Mouse (Mus musculus): Measurements from ENCODE around the gene Akap6. TPM values are rescaled to one million over a fixed set of nuclear protein-coding genes. Genes with fewer than 3 reads are reported as not detected.

Akap6 gene
- total RNA-seq, 2 experiments from 2014 or later = 0.13 to 0.52 TPM

GRCm38 (mm10) chr12:53066321-53066720, 367.1 kb downstream of the Akap6 start:
- ATAC-seq (replicated peaks; ENCODE audit: low FRiP score, low TSS enrichment, poor library complexity, severe bottlenecking) = no peak

GRCm38 (mm10) chr12:53070907-53071306, 371.7 kb downstream of the Akap6 start:
- no peak for ATAC-seq (replicated peaks; ENCODE audit: low FRiP score, low TSS enrichment, poor library complexity, severe bottlenecking)

DNA sequence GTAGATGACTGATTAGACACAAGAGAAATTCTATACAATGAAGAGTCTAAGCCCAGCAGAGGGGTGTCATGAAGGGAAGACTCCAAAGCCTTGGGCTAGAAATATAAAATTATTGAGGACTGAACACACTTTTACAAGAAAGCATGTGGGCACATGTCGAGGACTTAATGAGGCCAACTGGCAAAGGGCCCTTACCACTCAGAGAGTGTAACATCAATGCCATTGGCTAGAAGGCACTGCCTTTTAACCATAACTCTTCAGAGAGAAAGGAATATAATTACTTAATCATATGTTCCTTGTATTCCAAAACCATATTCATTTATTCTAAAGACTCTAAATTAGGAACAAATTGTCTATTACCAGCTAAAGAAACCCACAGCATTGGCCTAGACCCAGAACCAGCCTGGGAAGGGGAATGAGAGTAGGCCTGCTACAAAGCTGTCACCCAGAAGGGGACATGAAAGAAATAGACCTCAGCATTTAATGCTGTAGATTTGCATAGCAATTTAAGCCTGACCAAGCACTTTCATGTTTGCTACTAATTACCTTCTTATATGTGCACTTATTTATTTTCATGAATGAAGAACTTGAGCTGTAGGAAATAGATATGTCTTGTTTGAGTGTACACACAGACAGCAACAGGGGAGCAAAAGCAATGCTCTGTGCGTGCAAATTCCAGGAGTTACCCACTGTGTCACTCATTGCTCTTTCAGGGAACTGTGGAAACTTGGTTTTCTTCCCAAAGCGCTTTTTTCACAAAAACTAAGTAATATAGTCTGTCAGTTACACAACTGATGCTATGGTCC, 377.6 kb downstream of the Akap6 start:
- no peak for ATAC-seq (replicated peaks; ENCODE audit: low FRiP score, low TSS enrichment, poor library complexity, severe bottlenecking)

DNA sequence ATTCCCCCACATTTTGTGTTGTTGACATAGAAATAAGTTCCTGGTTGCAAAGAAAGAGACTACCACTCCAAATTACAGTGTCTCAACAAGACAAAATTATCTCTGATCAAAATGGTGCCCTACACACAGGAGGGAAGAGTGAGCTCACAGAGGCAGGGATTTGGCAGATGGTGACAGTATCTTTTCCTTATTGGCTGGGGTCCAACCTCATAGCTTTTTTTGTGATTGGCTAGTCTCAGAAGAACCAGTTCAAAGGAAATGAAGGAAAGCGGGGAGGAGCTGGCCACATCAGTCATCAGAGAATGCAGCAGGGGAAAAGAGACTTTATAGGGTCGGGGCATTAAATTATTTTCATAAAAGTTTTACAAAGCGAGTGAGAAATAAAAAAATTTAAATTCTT, 386.6 kb downstream of the Akap6 start:
- no peak for ATAC-seq (replicated peaks; ENCODE audit: low FRiP score, low TSS enrichment, poor library complexity, severe bottlenecking)

DNA sequence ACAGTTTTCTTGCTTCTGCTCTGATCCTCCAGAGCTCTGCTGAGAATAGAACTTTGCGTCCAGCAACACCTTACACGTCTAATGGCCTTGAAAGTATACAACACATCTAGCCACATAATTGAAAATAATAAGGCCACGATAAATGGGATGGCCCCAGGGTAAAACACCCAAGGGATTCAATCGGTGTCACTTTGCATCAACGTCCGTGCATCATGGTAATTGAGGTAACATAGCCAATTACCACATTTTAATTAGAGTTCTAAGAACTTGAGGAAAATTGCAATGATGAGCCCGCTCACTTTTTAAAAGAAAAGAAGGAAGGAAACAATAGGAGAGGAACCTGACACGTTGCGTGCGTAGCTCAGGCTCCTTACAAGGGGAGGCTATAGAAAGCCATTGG, 413.1 kb downstream of the Akap6 start:
- no peak for ATAC-seq (replicated peaks; ENCODE audit: low FRiP score, low TSS enrichment, poor library complexity, severe bottlenecking)

DNA sequence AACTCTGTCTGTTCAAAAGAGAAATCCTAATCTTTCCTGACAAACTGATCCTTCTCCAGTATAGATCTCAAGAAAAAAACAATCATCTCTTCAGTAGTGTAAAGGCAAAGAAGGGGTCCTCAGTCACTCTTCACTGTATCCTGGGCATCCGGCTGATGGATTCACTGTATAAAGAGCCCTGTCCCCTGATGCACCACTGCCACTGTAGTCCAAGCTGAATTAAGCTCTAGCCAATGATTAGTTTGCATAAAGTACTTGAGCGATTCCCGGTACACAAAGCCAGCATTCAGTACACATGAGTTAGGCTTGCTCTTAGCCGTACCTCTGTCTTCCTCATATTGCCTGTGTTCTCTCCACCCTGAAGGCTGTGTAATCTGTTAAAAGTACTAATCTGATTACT, 420.2 kb downstream of the Akap6 start:
- no peak for ATAC-seq (replicated peaks; ENCODE audit: low FRiP score, low TSS enrichment, poor library complexity, severe bottlenecking)

DNA sequence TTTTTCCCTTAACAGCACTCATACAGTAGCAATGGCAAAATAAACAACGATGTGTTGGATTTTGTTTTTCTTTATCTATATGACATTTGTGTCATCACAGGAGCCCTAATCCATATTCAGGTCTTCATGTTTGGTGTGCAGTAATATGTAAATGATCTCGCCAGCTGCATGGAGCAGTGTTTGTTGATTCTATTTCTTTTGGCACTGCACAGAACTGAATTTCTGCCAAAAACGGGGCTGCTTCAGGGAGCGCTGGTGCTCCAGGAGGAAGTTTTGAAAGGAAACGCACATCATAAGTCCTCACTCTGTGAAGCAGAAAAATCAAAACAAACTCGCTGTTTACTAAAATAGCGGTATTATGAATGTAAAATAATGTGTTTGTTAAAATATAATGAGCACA, 424.9 kb downstream of the Akap6 start:
- ATAC-seq (replicated peaks; ENCODE audit: low FRiP score, low TSS enrichment, poor library complexity, severe bottlenecking) = no peak

DNA sequence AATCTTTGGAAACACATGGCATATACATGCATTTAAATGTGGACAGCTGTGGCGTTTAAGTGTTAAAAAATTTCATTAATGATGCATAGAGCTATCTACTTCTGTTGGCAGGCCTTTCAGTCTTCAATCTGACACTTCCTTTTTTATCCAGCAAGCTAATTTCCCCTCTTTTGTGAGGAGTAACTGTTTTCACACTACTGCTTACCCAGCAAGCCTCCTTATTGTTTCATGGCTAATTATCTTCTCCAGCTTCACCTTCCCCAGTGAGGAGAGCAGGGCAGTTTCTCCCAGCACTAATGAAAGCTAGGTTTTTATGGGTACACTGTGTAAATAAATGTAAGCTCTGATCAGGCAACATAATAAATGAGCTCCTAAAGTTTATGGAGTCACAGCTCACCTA, 425.5 kb downstream of the Akap6 start:
- no peak for ATAC-seq (replicated peaks; ENCODE audit: low FRiP score, low TSS enrichment, poor library complexity, severe bottlenecking)

DNA sequence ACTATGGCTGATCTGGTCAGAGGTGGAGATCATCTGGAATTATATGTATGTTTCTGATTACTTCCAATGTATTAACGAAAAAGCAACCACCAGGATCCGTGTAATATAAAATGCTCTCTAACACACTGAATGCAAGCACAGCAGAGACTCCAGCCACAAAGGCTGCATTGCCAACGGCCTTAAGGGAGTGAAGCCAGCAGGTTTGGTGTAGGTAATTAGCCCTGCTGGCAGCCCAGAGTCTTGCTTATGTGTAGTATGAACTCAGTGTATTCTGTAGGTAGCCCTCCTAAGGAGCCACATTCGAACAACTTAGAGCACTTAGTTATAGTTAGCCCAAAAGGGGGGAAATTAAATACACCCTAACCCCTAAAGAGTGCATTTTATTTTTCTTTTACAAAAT, 426.1 kb downstream of the Akap6 start:
- ATAC-seq (replicated peaks; ENCODE audit: low FRiP score, low TSS enrichment, poor library complexity, severe bottlenecking) = no peak

- ATAC-seq (replicated peaks; ENCODE audit: low FRiP score, low TSS enrichment, poor library complexity, severe bottlenecking) = no peak
Measured at GRCm38 (mm10) chr12:53134196-53134595, 435.0 kb downstream of the Akap6 start.

GRCm38 (mm10) chr12:53137331-53137730, 438.1 kb downstream of the Akap6 start:
- no peak for ATAC-seq (replicated peaks; ENCODE audit: low FRiP score, low TSS enrichment, poor library complexity, severe bottlenecking)

DNA sequence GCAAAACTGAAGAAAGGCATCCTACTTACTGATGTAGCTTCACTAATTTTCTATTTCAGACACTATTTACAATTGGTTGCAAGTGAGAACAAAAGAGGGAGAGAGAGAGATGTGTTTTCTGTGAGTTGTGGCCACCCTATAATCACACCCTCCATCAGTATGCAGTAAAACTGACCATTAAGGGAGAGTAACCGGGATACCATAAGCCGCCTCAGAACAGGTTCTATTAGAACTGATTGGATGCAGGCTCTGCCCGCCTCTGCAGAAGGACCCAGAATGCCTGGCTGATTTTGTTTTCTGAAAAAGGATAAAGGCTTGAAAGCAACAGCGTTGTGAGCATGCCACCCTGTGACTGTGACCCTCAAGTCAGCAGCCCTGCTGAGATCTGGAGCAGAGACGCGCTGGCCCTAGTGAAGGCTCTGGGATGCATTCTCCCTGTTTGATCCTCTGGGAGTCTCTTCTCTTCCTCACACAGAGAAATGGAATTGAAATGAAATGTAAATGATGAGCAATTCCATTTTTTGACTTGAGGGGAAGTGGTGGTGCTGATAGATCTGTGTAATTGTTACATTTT, 445.0 kb downstream of the Akap6 start:
- no peak for ATAC-seq (replicated peaks; ENCODE audit: low FRiP score, low TSS enrichment, poor library complexity, severe bottlenecking)

DNA sequence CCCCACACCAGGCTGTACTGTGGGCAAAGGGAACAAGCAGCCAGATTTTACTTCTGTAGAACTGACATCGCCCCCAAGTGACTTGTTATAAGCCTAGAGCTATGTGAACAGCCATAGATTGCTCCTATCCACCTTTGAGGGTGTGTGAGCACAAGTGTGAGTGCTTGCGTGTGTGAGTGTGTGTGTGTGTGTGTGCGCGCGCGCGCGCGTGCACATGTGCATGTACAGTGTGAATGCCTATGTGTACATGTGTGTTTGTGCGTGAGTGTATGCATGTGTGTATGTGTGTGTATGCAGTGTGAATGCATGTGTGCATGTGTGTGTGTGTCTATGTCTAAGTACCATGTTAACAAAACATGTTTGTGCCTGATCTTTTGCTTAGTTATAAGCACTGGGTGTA, 445.6 kb downstream of the Akap6 start:
- no peak for ATAC-seq (replicated peaks; ENCODE audit: low FRiP score, low TSS enrichment, poor library complexity, severe bottlenecking)

DNA sequence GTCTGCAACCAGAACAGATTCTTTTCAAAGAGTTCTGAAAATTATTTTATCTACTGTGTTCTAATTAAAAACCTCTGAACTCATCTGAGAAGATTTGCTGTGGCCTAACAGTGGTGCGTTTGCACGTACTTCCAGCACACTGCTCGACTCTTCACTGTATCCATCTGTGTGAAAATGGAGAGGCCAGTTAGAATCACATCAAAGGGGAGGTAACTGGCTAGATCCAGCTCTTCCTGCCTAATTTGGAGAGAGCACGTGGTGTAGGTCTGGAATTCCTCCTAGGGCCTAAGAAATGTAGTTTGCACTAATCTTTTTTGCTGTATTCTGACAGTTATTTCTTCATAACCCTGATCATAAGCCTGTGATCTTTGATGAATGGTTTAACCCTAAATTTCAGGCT, 446.3 kb downstream of the Akap6 start:
- no peak for ATAC-seq (replicated peaks; ENCODE audit: low FRiP score, low TSS enrichment, poor library complexity, severe bottlenecking)

- ATAC-seq (replicated peaks; ENCODE audit: low FRiP score, low TSS enrichment, poor library complexity, severe bottlenecking) = no peak
Measured at GRCm38 (mm10) chr12:53146460-53147050, 447.4 kb downstream of the Akap6 start.

GRCm38 (mm10) chr12:53147696-53148095, 448.5 kb downstream of the Akap6 start:
- ATAC-seq (replicated peaks; ENCODE audit: low FRiP score, low TSS enrichment, poor library complexity, severe bottlenecking) = no peak

DNA sequence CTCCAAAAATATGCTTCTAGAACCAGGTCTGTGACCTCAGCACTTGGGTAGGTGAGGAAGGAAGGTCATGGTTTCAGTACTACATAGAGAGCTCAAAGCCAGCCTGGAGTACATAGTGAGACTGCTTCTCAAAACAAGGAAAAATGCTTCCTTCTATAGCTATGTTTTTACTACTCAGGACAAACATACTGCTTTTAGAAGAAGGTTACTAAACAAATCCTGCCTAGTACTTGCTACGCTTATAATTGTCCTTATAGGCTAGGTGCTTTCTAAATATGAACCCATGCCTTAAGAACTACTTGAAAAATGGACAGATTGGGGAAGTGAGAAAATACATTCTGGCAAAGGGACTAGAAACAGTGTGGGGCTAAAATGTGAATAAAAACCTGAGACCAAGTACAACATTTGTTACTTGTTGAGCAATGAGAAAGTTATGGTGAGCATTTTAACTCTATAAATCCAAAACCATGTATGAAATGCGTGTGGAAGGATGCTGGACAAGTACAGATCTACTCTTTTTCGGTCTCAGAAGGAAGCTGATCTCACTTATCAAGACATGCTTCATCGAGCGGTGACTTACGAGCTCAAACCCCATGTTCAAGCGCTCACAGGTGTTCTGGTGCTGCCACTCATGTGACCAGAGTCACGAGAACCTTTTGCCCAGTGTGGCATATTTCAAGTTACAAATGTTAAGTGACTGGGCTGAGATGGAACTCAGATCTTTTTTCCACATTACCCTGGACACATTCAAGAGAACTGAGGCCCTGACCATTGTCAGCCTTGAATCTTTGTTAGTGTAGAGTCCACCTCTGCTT, 469.2 kb downstream of the Akap6 start:
- no peak for ATAC-seq (replicated peaks; ENCODE audit: low FRiP score, low TSS enrichment, poor library complexity, severe bottlenecking)

DNA sequence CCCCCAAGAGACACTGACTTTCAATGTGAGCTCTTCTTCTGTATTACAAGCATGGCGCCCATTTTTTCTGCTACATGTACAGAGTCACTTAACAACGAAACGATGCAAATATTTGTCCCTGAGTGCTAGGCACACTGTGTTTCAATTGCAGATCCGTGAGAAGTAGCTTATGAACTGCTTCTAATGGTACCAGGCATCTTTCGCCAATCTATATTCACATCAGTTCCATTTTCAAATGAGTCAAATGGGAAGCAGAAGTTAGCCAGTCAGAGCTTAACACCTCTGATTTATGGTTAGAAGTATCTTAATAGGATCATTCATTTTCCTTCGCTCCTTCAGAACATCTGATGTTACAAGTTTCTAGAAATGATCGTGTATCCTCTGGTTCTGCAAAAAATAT, 492.3 kb downstream of the Akap6 start:
- no peak for ATAC-seq (replicated peaks; ENCODE audit: low FRiP score, low TSS enrichment, poor library complexity, severe bottlenecking)

DNA sequence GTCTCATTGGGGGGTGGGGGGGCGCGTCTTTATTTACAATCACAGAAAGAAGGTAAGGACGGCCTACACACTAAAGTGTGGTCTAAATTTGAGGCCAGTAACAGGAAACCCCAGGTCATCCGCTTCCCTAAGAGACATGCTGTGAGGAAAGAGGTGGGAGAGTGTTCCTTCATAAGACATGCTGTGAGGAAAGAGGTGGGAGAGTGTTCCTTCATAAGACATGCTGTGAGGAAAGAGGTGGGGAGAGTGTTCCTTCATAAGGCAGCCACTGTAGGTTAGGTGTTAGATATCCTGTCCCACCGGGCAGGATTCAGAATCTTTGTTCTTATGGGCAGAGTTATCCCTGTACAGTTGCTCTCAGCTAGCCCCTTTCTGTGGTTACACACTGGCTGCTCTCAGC, 494.5 kb downstream of the Akap6 start:
- no peak for ATAC-seq (replicated peaks; ENCODE audit: low FRiP score, low TSS enrichment, poor library complexity, severe bottlenecking)
